Mouse (Mus musculus) lung, adult 2 months (tissue): ENCODE measurements around the gene Cope.

Experiments used
- CTCF ChIP-seq: fragments of 200-500 bp; IDR thresholded peaks from 2 replicates; pipeline ENCODE4 v1.5.1; 2011; ENCODE audit warnings: mild to moderate bottlenecking, low read length, control low read depth; ENCODE audit not compliant: insufficient read depth
- POLR2A ChIP-seq: fragments of 200-500 bp; IDR thresholded peaks from 2 replicates; pipeline ENCODE4 v1.6.1; 2011; ENCODE audit warnings: low read depth, mild to moderate bottlenecking, control low read depth, low read length, borderline replicate concordance; ENCODE audit errors: extremely low read depth

DNA sequence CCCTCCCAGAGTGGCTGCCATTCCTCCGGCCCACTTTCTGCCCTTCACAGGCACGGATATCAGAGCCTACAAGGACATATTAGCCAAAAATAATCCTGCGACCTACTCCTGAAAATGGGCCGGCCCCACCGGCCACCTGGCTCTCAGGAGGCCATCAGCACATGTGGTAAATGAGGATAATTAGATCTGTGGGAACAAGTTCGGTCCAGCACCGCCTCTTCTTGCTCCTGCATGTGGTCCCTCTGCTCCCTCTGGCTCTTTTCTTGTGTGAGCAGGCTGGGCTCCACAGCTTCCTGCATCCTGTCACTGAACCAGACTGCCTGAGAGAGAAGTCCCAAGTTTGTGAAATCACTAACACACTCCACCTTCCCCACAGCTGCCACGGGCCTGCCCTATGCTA is 23.1 kb upstream of the Cope start:
- no peak for TF ChIP-seq CTCF
- TF ChIP-seq POLR2A: no peak
